Mouse (Mus musculus): ENCODE measurements around the gene Tcf20. TPM values are rescaled to one million over a fixed set of nuclear protein-coding genes. Genes with fewer than 3 reads are reported as not detected.

Gene Tcf20
- polyA plus RNA-seq, 1 experiment = 11.1 TPM

GRCm38 (mm10) chr15:82804708-82805639 is 182.7 kb downstream of the Tcf20 start:
- Histone ChIP-seq H3K4me2 (ENCODE audit: low read depth) (no peak overlapping the region), H3K36me3 (ENCODE audit: control insufficient read depth, insufficient read depth) (no peaks in the 10 kb centered on the region), H3K27me3 (ENCODE audit: control insufficient read depth, insufficient read depth, insufficient read length) (no peaks in the 10 kb centered on the region), H3K79me2 (ENCODE audit: control insufficient read depth, insufficient read depth) (no peaks in the 10 kb centered on the region), H3ac (ENCODE audit: control insufficient read depth, insufficient read length) (no peak overlapping the region), H3K4me3 (no peak overlapping the region)
- no peak for TF ChIP-seq POLR2A (IDR thresholded peaks at IDR 0.05; ENCODE audit: insufficient read length, low read depth)
- no peak for TF ChIP-seq MYOG (IDR thresholded peaks at IDR 0.05; ENCODE audit: control insufficient read depth in 1 of 3, insufficient read depth in 1 of 3, insufficient read length in 2 of 3, low read depth in 2 of 3)
- TF ChIP-seq MYOD1 (IDR thresholded peaks at IDR 0.05; ENCODE audit: control insufficient read depth in 1 of 3, insufficient read length in 2 of 3, low read depth in 2 of 3) = no peak
- TF ChIP-seq E2F4 (IDR thresholded peaks at IDR 0.05; ENCODE audit: insufficient read depth) = no peak
- no peak for TF ChIP-seq TCF3 (IDR thresholded peaks at IDR 0.05; ENCODE audit: insufficient read length, low read depth)
- no peak for TF ChIP-seq CEBPB (IDR thresholded peaks at IDR 0.05; ENCODE audit: insufficient read depth, poor library complexity, severe bottlenecking)
- no peak for TF ChIP-seq USF1 (IDR thresholded peaks at IDR 0.05; ENCODE audit: low read depth)
- TF ChIP-seq TCF12 (IDR thresholded peaks at IDR 0.05; ENCODE audit: insufficient read depth, poor library complexity, severe bottlenecking) = no peak
- no peak for TF ChIP-seq SRF (IDR thresholded peaks at IDR 0.05; ENCODE audit: control insufficient read depth, insufficient read length, low read depth)
- TF ChIP-seq POLR2AphosphoS2 (IDR thresholded peaks at IDR 0.05; ENCODE audit: insufficient read length, low read depth) = no peak
- TF ChIP-seq MAX (IDR thresholded peaks at IDR 0.05; ENCODE audit: low read depth) = no peak
- TF ChIP-seq REST (IDR thresholded peaks at IDR 0.05; ENCODE audit: insufficient read depth, insufficient read length) = no peak

- H3K79me2 ChIP-seq (ENCODE audit: control insufficient read depth, insufficient read depth) = no peaks in the 10 kb centered on the region
- no peak overlapping the region for H3K4me3 ChIP-seq
- no peak overlapping the region for H3ac ChIP-seq (ENCODE audit: control insufficient read depth, insufficient read length)
- TF ChIP-seq MYOG (IDR thresholded peaks at IDR 0.05; ENCODE audit: control insufficient read depth in 1 of 3, insufficient read depth in 1 of 3, insufficient read length in 2 of 3, low read depth in 2 of 3) (no peak), MAX (IDR thresholded peaks at IDR 0.05; ENCODE audit: low read depth) (no peak), POLR2AphosphoS2 (IDR thresholded peaks at IDR 0.05; ENCODE audit: insufficient read length, low read depth) (no peak), TCF12 (IDR thresholded peaks at IDR 0.05; ENCODE audit: insufficient read depth, poor library complexity, severe bottlenecking) (no peak), POLR2A (IDR thresholded peaks at IDR 0.05; ENCODE audit: insufficient read length, low read depth) (no peak), E2F4 (IDR thresholded peaks at IDR 0.05; ENCODE audit: insufficient read depth) (no peak), SRF (IDR thresholded peaks at IDR 0.05; ENCODE audit: control insufficient read depth, insufficient read length, low read depth) (no peak), TCF3 (IDR thresholded peaks at IDR 0.05; ENCODE audit: insufficient read length, low read depth) (no peak), REST (IDR thresholded peaks at IDR 0.05; ENCODE audit: insufficient read depth, insufficient read length) (no peak), MYOD1 (IDR thresholded peaks at IDR 0.05; ENCODE audit: control insufficient read depth in 1 of 3, insufficient read length in 2 of 3, low read depth in 2 of 3) (no peak), USF1 (IDR thresholded peaks at IDR 0.05; ENCODE audit: low read depth) (no peak), CEBPB (IDR thresholded peaks at IDR 0.05; ENCODE audit: insufficient read depth, poor library complexity, severe bottlenecking) (no peak)
- H3K36me3 ChIP-seq (ENCODE audit: control insufficient read depth, insufficient read depth) = no peaks in the 10 kb centered on the region
- H3K4me2 ChIP-seq (ENCODE audit: low read depth) = no peak overlapping the region
- H3K27me3 ChIP-seq (ENCODE audit: control insufficient read depth, insufficient read depth, insufficient read length) = no peaks in the 10 kb centered on the region
Observed at GRCm38 (mm10) chr15:82795936-82796440, 191.7 kb downstream of the Tcf20 start.

- H3K4me3 ChIP-seq = no peak within 1 kb of the TSS
- TF ChIP-seq E2F4 (IDR thresholded peaks at IDR 0.05; ENCODE audit: insufficient read depth) (no peak), MYOD1 (IDR thresholded peaks at IDR 0.05; ENCODE audit: control insufficient read depth in 1 of 3, insufficient read length in 2 of 3, low read depth in 2 of 3) (no peak), SRF (IDR thresholded peaks at IDR 0.05; ENCODE audit: control insufficient read depth, insufficient read length, low read depth) (no peak), REST (IDR thresholded peaks at IDR 0.05; ENCODE audit: insufficient read depth, insufficient read length) (no peak)
- H3K4me2 ChIP-seq (ENCODE audit: low read depth) = no peak within 1 kb of the TSS
- no peaks in the 10 kb centered on the region for H3K36me3 ChIP-seq (ENCODE audit: control insufficient read depth, insufficient read depth)
- H3K79me2 ChIP-seq (ENCODE audit: control insufficient read depth, insufficient read depth) = no peaks in the 10 kb centered on the region
- no peak within 1 kb of the TSS for H3ac ChIP-seq (ENCODE audit: control insufficient read depth, insufficient read length)
- no peaks in the 10 kb centered on the region for H3K27me3 ChIP-seq (ENCODE audit: control insufficient read depth, insufficient read depth, insufficient read length)
Observed at GRCm38 (mm10) chr15:82794277-82794676, 193.4 kb downstream of the Tcf20 start, which contains the start of gene Cyp2d26. Gene Cyp2d26, minus strand, starts transcription at chr15:82794294.

- Histone ChIP-seq H3K27me3 (ENCODE audit: control insufficient read depth, insufficient read depth, insufficient read length) (no peaks in the 10 kb centered on the region), H3K36me3 (ENCODE audit: control insufficient read depth, insufficient read depth) (no peaks in the 10 kb centered on the region), H3K4me2 (ENCODE audit: low read depth) (no peak overlapping the region), H3K4me3 (no peak overlapping the region), H3ac (ENCODE audit: control insufficient read depth, insufficient read length) (no peak overlapping the region), H3K79me2 (ENCODE audit: control insufficient read depth, insufficient read depth) (no peaks in the 10 kb centered on the region)
- TF ChIP-seq POLR2AphosphoS2 (IDR thresholded peaks at IDR 0.05; ENCODE audit: insufficient read length, low read depth) = no peak
- TF ChIP-seq TCF12 (IDR thresholded peaks at IDR 0.05; ENCODE audit: insufficient read depth, poor library complexity, severe bottlenecking) = no peak
- TF ChIP-seq MYOD1 (IDR thresholded peaks at IDR 0.05; ENCODE audit: control insufficient read depth in 1 of 3, insufficient read length in 2 of 3, low read depth in 2 of 3) = no peak
- no peak for TF ChIP-seq MAX (IDR thresholded peaks at IDR 0.05; ENCODE audit: low read depth)
Observed at GRCm38 (mm10) chr15:82793868-82794267, 193.8 kb downstream of the Tcf20 start.

Data from myocyte (in vitro differentiated cells).